Mouse (Mus musculus): ENCODE measurements at regions not wholly inside any gene's neighbourhood (a gene's known extent, or its start where the extent isn't known, plus 50 kb on each side); places are given as distances from the start of the nearest gene placed in this dataset.

- no peak overlapping the region for H3K4me2 ChIP-seq
- H3K27ac ChIP-seq (replicated peaks) = no peak overlapping the region
- 90% methylated on average over 2 of the region's 2 CpGs for WGBS
- no peak for ATAC-seq (ENCODE audit: low read depth)
- no peak overlapping the region for H3K4me3 ChIP-seq
- no peaks in the 10 kb centered on the region for H3K4me1 ChIP-seq (replicated peaks)
- no peaks in the 10 kb centered on the region for H3K27me3 ChIP-seq
- no peak overlapping the region for H3K9ac ChIP-seq
- no peaks in the 10 kb centered on the region for H3K36me3 ChIP-seq
- H3K9me3 ChIP-seq = no peaks in the 10 kb centered on the region
Observed at GRCm38 (mm10) chr2:134419581-134419980, 134.6 kb downstream of the Hao1 start.

GRCm38 (mm10) chr2:134399564-134399963 is 154.6 kb downstream of the Hao1 start:
- no peaks in the 10 kb centered on the region for H3K27me3 ChIP-seq
- H3K4me1 ChIP-seq (replicated peaks) = no peaks in the 10 kb centered on the region
- no peak for ATAC-seq (ENCODE audit: low read depth)
- no peak overlapping the region for H3K9ac ChIP-seq
- H3K4me2 ChIP-seq = no peak overlapping the region
- H3K9me3 ChIP-seq = no peaks in the 10 kb centered on the region
- H3K4me3 ChIP-seq = no peak overlapping the region
- no peaks in the 10 kb centered on the region for H3K36me3 ChIP-seq
- no peak overlapping the region for H3K27ac ChIP-seq (replicated peaks)
- 85% methylated on average over 3 of the region's 3 CpGs for WGBS

- ATAC-seq (ENCODE audit: low read depth) = no peak
- WGBS = 94% methylated on average over 3 of the region's 3 CpGs
- H3K36me3 ChIP-seq = no peaks in the 10 kb centered on the region
Observed at GRCm38 (mm10) chr2:134393421-134393820, 160.7 kb downstream of the Hao1 start.

GRCm38 (mm10) chr2:134375116-134375515 is 179.1 kb downstream of the Hao1 start:
- ATAC-seq (ENCODE audit: low read depth) = no peak
- 64% methylated on average over 2 of the region's 2 CpGs for WGBS
- H3K4me1 ChIP-seq (replicated peaks) = no peaks in the 10 kb centered on the region

More at GRCm38 (mm10) chr2:134393421-134393820, 160.7 kb downstream of the Hao1 start:
- Histone ChIP-seq H3K9me3 (no peaks in the 10 kb centered on the region), H3K4me2 (no peak overlapping the region), H3K27me3 (no peaks in the 10 kb centered on the region), H3K27ac (replicated peaks) (no peak overlapping the region), H3K4me1 (replicated peaks) (no peaks in the 10 kb centered on the region), H3K9ac (no peak overlapping the region), H3K4me3 (no peak overlapping the region)

GRCm38 (mm10) chr2:134350894-134351501 is 203.2 kb downstream of the Hao1 start:
- peak; percentile 63; the same call in 1 of the 2 replicates for ATAC-seq (ENCODE audit: low read depth)
- no peaks in the 10 kb centered on the region for H3K4me1 ChIP-seq (replicated peaks)
- H3K36me3 ChIP-seq = no peaks in the 10 kb centered on the region
- no peak overlapping the region for H3K9ac ChIP-seq
- 73% methylated on average over 8 of the region's 8 CpGs for WGBS
- no peaks in the 10 kb centered on the region for H3K9me3 ChIP-seq
- H3K27ac ChIP-seq (replicated peaks) = no peak overlapping the region
- H3K27me3 ChIP-seq = no peaks in the 10 kb centered on the region
- H3K4me3 ChIP-seq = no peak overlapping the region
- no peak overlapping the region for H3K4me2 ChIP-seq

More at GRCm38 (mm10) chr2:134375116-134375515, 179.1 kb downstream of the Hao1 start:
- no peaks in the 10 kb centered on the region for H3K27me3 ChIP-seq
- H3K9ac ChIP-seq = no peak overlapping the region
- H3K4me3 ChIP-seq = no peak overlapping the region
- H3K9me3 ChIP-seq = no peaks in the 10 kb centered on the region
- H3K36me3 ChIP-seq = no peaks in the 10 kb centered on the region
- no peak overlapping the region for H3K27ac ChIP-seq (replicated peaks)
- H3K4me2 ChIP-seq = no peak overlapping the region

- H3K4me2 ChIP-seq = no peak overlapping the region
- H3K4me1 ChIP-seq (replicated peaks) = no peaks in the 10 kb centered on the region
- H3K27ac ChIP-seq (replicated peaks) = peak overlapping the region; percentile 52; the same call in 1 of the 2 replicates
- no peak overlapping the region for H3K9ac ChIP-seq
- 70% methylated on average over 2 of the region's 2 CpGs for WGBS
- H3K36me3 ChIP-seq = no peaks in the 10 kb centered on the region
- H3K4me3 ChIP-seq = no peak overlapping the region
- H3K9me3 ChIP-seq = no peaks in the 10 kb centered on the region
- H3K27me3 ChIP-seq = no peaks in the 10 kb centered on the region
- ATAC-seq (ENCODE audit: low read depth) = peak; percentile 27; the same call in 1 of the 2 replicates
Observed at GRCm38 (mm10) chr2:134350442-134350841, 203.7 kb downstream of the Hao1 start.

GRCm38 (mm10) chr2:134342515-134343140 is 211.5 kb downstream of the Hao1 start:
- H3K4me2 ChIP-seq = no peak overlapping the region
- H3K4me1 ChIP-seq (replicated peaks) = no peaks in the 10 kb centered on the region
- no peaks in the 10 kb centered on the region for H3K27me3 ChIP-seq
- WGBS = 79% methylated on average over 6 of the region's 6 CpGs
- no peak for ATAC-seq (ENCODE audit: low read depth)
- H3K36me3 ChIP-seq = no peaks in the 10 kb centered on the region
- no peaks in the 10 kb centered on the region for H3K9me3 ChIP-seq
- H3K9ac ChIP-seq = no peak overlapping the region
- no peak overlapping the region for H3K27ac ChIP-seq (replicated peaks)
- no peak overlapping the region for H3K4me3 ChIP-seq

GRCm38 (mm10) chr2:134308092-134308491 is 246.1 kb downstream of the Hao1 start:
- Histone ChIP-seq H3K9ac (no peak overlapping the region), H3K36me3 (no peaks in the 10 kb centered on the region), H3K4me3 (no peak overlapping the region), H3K9me3 (no peaks in the 10 kb centered on the region), H3K27me3 (no peaks in the 10 kb centered on the region), H3K4me2 (no peak overlapping the region), H3K27ac (replicated peaks) (no peak overlapping the region), H3K4me1 (replicated peaks) (no peaks in the 10 kb centered on the region)
- WGBS = 79% methylated on average over 3 of the region's 3 CpGs
- ATAC-seq (ENCODE audit: low read depth) = no peak

GRCm38 (mm10) chr2:134290126-134290691 is 264.0 kb downstream of the Hao1 start:
- ATAC-seq (ENCODE audit: low read depth) = no peak
- Histone ChIP-seq H3K4me1 (replicated peaks) (no peaks in the 10 kb centered on the region), H3K9me3 (no peaks in the 10 kb centered on the region), H3K4me3 (no peak overlapping the region), H3K9ac (no peak overlapping the region), H3K36me3 (no peaks in the 10 kb centered on the region), H3K27ac (replicated peaks) (no peak overlapping the region), H3K27me3 (no peaks in the 10 kb centered on the region), H3K4me2 (no peak overlapping the region)
- WGBS = 68% methylated on average over 2 of the region's 2 CpGs

GRCm38 (mm10) chr2:134275881-134276280 is 278.3 kb downstream of the Hao1 start:
- 73% methylated on average over 3 of the region's 3 CpGs for WGBS
- H3K27me3 ChIP-seq = no peaks in the 10 kb centered on the region

GRCm38 (mm10) chr2:134268466-134268865 is 285.7 kb downstream of the Hao1 start:
- H3K4me1 ChIP-seq (replicated peaks) = no peaks in the 10 kb centered on the region
- H3K4me3 ChIP-seq = no peak overlapping the region
- no peaks in the 10 kb centered on the region for H3K36me3 ChIP-seq
- no peak overlapping the region for H3K4me2 ChIP-seq
- H3K27ac ChIP-seq (replicated peaks) = no peak overlapping the region
- no peak for ATAC-seq (ENCODE audit: low read depth)
- WGBS = 43% methylated on average over 2 of the region's 2 CpGs
- H3K9me3 ChIP-seq = no peaks in the 10 kb centered on the region
- no peak overlapping the region for H3K9ac ChIP-seq
- no peaks in the 10 kb centered on the region for H3K27me3 ChIP-seq

More at GRCm38 (mm10) chr2:134275881-134276280, 278.3 kb downstream of the Hao1 start:
- Histone ChIP-seq H3K4me3 (no peak overlapping the region), H3K9ac (no peak overlapping the region), H3K4me1 (replicated peaks) (no peaks in the 10 kb centered on the region), H3K4me2 (no peak overlapping the region), H3K9me3 (no peaks in the 10 kb centered on the region), H3K36me3 (no peaks in the 10 kb centered on the region), H3K27ac (replicated peaks) (no peak overlapping the region)
- ATAC-seq (ENCODE audit: low read depth) = no peak
